Mouse (Mus musculus): ENCODE data around the gene Sirt7.
"Not testable (repeated sequence)": the region's sequence is repeated elsewhere in the genome, so short reads cannot be mapped to it uniquely, and the experiment has no call there.

Gene Sirt7

DNA sequence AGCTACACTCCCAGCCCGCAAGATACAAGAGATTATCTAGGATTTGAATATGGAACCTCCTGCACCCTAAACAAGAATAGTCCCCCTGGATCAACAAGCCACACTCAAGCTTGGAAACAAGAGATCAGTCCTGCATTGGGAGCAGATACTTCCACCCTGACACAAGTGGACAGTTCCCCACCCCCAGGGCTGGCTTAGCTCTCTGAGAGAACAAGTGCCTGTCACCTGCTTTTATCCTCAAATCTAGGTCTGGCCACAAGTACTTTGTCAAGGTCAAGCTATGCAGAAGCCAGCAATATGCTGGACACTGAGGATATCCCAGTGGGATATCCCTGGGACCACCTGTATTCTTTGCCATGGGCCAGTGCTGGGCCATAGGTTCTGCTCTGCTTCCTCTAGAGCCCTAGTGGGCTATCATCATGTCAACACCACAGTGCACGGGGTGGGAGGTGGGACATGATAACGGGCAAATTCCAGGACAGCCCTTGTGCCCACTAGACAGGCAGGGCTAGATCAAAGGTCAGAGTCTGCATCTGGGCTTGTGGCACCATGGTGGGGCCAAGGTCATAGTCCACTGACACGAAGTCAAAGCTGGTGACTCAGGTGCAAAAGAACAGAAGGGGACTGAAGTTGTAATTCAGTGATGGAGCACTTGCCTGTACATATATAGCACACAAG, 8.3 kb downstream of the Sirt7 start:
- DNase-seq = peak in 1 of 2 experiments; percentile 20

GRCm38 (mm10) chr11:120615606-120616203, 9.3 kb downstream of the Sirt7 start:
- DNase-seq = peak in 1 of 2 experiments; percentile 20

DNA sequence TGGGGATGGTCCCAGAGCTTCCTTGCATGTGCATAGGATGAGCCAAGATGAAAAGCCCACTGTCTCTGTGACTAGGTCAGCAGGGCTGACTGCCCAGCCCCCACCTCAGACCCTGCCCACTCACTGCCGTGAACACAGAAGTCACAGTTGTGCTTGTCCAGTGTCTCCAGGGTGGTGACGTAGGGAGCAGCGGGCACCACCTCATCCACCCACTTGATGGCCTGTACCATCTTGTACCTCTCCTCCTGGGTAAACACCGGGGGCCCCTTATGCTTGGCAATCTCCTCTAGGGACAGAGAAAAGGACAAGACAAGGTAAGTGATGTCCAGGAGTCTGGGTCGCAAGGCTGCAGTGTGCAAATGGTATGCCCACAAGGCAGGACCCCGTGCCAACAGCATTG, 9.9 kb downstream of the Sirt7 start:
- DNase-seq = peak in 1 of 2 experiments; percentile 22

DNA sequence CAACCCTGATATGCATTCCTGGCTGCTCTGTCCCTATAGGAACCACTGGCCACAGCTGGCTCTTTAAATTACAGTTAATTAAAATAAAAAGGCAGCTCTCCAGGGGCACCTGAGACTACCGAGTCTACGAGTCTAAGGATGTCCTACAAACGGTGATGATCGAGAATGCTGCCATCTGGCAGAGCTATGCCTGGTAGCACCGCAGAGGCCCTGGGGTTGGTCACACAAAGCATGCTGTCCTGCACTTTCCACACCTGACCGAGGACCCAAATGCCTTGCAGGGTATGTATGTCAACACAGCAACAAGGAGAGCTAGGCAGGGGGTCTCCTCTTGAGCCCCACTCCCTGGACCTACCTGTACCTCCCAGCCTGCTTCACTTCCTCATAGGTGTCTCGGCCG, 11.1 kb downstream of the Sirt7 start:
- DNase-seq = peak in 1 of 2 experiments; percentile 33

GRCm38 (mm10) chr11:120613481-120613972, 11.5 kb downstream of the Sirt7 start:
- DNase-seq = peak in 1 of 2 experiments; percentile 19

DNA sequence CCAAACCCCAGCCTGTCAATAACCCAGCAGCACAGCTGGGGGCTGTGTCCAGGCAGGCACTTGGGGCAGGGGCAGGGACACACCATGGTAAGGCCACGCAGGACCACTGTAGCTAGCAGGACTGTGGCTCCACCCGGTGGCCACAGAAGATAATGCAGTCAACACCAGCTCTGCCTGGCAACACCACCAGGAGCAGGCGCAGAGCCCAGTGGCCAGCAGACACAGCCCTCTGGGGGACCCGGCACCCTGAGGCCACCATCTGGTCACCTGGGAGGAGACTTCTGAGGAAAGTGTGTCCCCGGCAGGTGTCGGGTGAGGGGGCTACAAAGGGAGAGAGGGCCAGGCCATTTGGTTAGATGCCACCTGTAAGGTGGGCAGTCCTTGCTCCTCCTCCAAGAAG, 12.3 kb downstream of the Sirt7 start:
- peak; percentile 91 to 95 for DNase-seq

- DNase-seq = no peak
These were observed 14.5 kb downstream of the Sirt7 start for GRCm38 (mm10) chr11:120610477-120611046.

- DNase-seq = no peak
These were observed 15.8 kb downstream of the Sirt7 start for GRCm38 (mm10) chr11:120609250-120609649.

DNA sequence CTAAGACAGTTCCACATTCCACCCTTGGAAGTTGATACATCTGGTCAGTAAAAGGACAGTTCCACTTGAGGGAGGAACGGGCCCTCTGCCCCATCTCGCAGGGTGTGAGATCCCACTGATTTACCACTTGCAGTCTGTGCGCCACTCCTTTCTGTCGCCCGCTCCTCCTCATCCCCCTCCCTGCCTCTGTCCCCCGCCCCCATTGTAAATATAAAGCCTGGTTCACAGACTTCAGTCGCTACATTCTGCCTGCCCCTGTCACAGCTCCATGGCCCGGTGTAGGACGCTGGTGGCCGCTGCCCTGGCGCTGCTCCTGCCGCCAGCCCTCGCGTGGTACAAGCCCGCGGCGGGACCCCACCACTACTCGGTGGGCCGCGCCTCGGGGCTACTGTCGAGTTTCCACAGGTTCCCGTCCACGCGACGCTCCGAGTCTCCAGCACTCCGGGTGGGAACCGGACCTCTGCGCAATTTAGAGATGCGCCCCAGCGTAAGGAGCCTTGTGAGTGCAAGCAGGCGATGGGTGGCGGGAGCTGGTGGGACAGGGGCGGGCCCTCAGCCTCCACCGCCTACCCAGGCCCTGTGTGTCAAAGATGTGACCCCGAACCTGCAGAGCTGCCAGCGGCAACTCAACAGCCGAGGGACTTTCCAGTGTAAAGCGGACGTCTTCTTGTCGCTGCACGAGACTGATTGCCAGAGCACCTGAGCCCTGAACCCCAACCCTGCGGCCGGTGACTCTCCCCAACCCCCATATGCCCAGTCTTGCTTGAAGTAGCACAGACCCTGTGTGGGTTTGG, 16.6 kb downstream of the Sirt7 start, which contains the start of gene Npb:
TSS of gene Npb (plus strand) at position 237 of the 794 bp plus-strand sequence.
- no peak for DNase-seq

GRCm38 (mm10) chr11:120606764-120607163, 18.3 kb downstream of the Sirt7 start:
- no peak for DNase-seq

GRCm38 (mm10) chr11:120605667-120606066, 19.4 kb downstream of the Sirt7 start:
- no peak for DNase-seq

GRCm38 (mm10) chr11:120603545-120603944, 21.5 kb downstream of the Sirt7 start:
- no peak for DNase-seq

DNA sequence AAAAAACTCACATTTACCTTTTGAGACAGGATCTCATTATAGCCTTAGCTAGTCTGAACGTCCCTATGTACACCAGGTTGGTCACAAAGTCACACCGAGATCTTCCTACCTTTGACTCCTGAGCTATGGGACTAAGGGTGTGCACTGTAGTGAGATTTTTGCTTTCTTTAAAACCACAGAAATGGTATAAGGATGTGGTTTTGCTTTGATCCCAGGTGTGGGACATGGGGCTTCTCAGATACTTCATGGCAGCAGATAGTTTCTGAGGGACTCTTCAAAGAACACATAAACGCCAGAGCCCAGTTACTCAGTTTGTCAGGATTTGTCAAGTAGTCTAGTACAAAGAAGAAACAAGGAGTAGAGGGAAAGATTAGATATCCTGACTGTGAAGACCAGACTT, 24.3 kb downstream of the Sirt7 start:
- no peak for DNase-seq

DNA sequence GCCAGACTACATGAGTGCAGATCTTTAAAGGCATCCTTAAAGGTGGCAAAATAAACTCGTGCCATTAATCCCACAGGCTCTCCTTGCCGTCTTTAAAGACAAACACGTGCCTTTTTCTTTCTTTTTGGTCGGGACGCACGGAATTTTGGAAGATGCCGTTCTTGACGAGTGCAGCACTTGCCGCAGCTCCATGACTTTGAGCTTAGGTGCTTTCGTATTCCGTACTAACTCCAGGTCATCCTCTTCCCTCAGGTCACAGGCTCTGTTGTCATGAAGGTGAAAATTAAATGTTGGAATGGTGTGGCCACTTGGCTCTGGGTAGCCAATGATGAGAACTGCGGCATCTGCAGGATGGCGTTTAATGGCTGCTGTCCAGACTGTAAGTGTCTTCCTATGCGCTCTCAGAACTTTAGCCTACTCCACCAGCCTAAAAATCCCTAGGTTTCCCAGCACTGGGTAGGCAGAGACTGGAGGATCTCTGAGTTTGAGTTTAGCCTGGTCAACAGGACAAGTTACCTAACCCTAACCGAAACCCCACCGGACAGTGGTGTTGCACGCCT, 26.0 kb downstream of the Sirt7 start:
- no peak for DNase-seq

GRCm38 (mm10) chr11:120598283-120598989, 26.6 kb downstream of the Sirt7 start, which contains the start of the genes Alyref and Anapc11:
TSS of gene Alyref (minus strand) at chr11:120598365.
TSS of gene Anapc11 (plus strand) at chr11:120598421.
- peak; percentile 92 to 97 for DNase-seq

GRCm38 (mm10) chr11:120597240-120598235, 27.5 kb downstream of the Sirt7 start:
- DNase-seq = no peak

- no peak for DNase-seq
These were observed 36.5 kb downstream of the Sirt7 start for GRCm38 (mm10) chr11:120588531-120588930.

DNA sequence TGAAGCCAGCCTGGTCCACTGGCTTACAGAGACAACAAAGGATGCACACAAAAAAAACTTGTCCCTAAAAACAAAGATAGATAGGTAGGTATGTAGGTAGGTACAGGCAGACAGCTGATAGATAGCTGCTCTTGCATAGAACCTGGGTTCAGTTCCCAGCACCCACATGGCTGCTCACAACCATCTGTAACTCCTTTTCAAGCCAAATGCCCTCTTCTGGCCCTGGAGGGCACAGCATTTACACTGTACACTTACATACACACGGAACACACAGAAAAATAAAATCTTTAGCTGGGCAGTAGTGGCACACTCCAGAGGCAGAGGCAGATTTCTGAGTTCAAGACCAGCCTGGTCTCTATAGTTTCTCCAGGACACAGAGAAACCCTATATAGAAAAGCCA, 41.1 kb downstream of the Sirt7 start:
- no peak for DNase-seq

DNA sequence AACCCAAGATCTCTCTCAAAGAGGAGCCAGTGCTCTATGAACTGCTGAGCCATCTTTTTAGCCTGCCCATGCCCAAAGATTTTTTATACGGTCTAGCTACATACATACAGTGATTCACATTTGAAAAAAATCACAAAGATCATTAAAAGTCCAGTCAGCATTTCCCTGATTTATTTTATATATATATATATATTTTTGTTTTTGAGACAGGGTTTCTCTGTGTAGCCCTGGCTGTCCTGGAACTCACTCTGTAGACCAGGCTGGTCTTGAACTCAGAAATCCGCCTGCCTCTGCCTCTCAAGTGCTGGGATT, 42.1 kb downstream of the Sirt7 start:
- DNase-seq = not testable (repeated sequence)

- peak; percentile 41 to 44 for DNase-seq
These were observed 42.6 kb downstream of the Sirt7 start for GRCm38 (mm10) chr11:120582268-120582981.
